Mouse (Mus musculus): ENCODE measurements around the gene Polr1c. TPM values are rescaled to one million over a fixed set of nuclear protein-coding genes. Genes with fewer than 3 reads are reported as not detected.

The Polr1c gene
- polyA plus RNA-seq, 1 experiment = 29.9 TPM

DNA sequence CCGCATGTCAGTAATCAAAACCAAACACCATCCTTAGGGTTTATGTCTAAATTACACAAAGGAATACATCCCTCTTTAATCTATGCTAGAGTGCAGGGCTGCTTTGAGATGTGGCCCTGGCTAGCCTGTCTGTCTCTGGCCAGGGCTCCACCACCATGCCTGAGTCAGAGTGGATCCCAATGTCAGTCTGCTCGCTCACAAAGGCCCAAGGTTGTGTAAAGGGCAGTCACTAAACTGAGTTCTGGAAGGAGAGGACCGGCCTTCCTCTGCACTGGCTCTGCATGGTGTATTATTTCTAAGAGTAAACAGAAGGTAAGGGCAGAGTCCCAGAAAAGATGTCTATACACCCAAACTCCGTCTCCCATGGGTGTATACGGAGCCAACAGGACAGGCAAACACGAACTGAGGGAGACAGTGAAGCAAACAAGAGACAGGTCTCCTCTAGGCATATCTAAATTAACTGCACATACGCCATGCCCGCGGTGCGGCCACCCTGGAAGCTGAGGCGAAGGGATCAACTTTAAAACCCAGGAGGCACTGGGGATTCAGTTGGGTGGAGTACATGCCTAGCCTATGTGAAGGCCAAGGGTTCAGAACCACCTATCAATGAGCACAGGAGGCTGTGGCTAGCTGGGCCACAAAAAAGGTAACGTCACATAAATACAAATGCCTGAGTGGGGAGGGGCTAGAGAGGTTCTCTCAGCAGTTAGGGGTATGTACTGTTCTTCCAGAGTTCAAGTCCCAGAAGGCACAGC is 30.3 kb upstream of the Polr1c start:
- no peak overlapping the region for H3K27ac ChIP-seq (ENCODE audit: insufficient read depth, low read depth, low read length)
- peaks cover 8% of the 10 kb centered on the region for H3K4me1 ChIP-seq (ENCODE audit: control insufficient read depth, insufficient read depth, low read length)
- TF ChIP-seq CTCF (IDR thresholded peaks at IDR 0.05; ENCODE audit: low read depth, low read length) (no peak), POLR2A (IDR thresholded peaks at IDR 0.05; ENCODE audit: borderline replicate concordance, low read depth, low read length) (no peak)
- no peak overlapping the region for H3K4me3 ChIP-seq (ENCODE audit: insufficient read depth, low read length)

DNA sequence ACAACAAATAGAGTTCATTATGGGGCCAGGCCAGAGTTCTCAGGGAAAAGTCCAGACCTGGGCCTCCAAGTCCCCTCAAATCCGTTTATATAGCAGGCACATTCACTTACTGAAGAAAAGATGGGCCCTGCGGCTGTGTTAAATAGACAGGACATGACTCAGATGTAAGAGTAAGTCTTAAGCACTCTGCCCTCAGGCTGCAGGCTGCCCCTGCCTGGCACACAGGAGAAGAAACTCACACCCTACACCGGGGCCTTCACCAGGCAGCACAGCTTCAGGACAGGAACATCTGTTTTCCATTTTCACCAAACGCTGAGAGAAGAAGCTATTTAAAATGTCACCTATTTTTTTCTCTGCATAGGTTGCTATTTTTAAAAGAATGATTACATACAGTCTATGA is 29.7 kb upstream of the Polr1c start:
- Histone ChIP-seq H3K27ac (ENCODE audit: insufficient read depth, low read depth, low read length) (no peak overlapping the region), H3K4me1 (ENCODE audit: control insufficient read depth, insufficient read depth, low read length) (peaks cover 6% of the 10 kb centered on the region), H3K4me3 (ENCODE audit: insufficient read depth, low read length) (no peak overlapping the region)
- TF ChIP-seq POLR2A (IDR thresholded peaks at IDR 0.05; ENCODE audit: borderline replicate concordance, low read depth, low read length) = no peak
- no peak for TF ChIP-seq CTCF (IDR thresholded peaks at IDR 0.05; ENCODE audit: low read depth, low read length)

DNA sequence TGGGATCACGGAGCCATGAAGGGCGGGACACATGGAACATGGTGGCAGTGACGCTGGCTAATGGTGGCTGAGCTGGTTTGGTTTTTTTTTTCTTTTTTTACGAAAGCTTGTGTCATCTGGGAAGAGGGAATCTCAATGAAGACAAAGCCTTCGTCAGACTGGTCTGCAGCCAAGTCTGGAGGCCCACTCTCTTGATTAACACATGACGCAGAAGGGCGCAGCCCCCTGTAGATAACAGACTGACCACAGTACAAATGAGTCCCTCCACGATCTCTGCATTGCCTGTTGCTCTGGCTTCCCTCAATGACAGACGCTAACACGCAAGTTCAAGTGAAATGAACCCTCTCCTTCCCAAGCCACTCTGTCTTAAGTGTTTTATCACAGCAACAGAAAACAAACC is 27.7 kb upstream of the Polr1c start:
- no peak overlapping the region for H3K27ac ChIP-seq (ENCODE audit: insufficient read depth, low read depth, low read length)
- H3K4me1 ChIP-seq (ENCODE audit: control insufficient read depth, insufficient read depth, low read length) = no peaks in the 10 kb centered on the region
- no peak for TF ChIP-seq POLR2A (IDR thresholded peaks at IDR 0.05; ENCODE audit: borderline replicate concordance, low read depth, low read length)
- TF ChIP-seq CTCF (IDR thresholded peaks at IDR 0.05; ENCODE audit: low read depth, low read length) = no peak
- no peak overlapping the region for H3K4me3 ChIP-seq (ENCODE audit: insufficient read depth, low read length)

DNA sequence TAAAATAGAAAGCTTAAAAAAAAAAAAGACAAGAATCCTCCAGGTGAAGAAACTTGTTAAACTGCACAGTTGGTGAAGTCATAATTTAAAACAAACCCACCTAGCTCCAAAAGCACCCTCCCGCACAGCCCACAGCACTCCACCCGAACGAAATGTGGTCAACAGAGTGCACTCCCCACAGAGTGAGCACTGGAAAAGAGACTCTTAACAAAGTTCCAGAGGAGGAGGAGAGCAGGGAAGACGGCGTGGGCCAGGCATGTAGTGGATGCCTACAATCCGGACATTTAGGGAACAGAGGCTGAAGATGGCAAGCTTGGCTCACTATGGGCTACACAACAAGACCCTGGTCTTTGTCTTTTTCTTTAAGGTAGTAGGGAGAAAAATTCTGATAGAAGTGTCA is 27.2 kb upstream of the Polr1c start:
- H3K4me3 ChIP-seq (ENCODE audit: insufficient read depth, low read length) = no peak overlapping the region
- no peak for TF ChIP-seq POLR2A (IDR thresholded peaks at IDR 0.05; ENCODE audit: borderline replicate concordance, low read depth, low read length)
- no peak for TF ChIP-seq CTCF (IDR thresholded peaks at IDR 0.05; ENCODE audit: low read depth, low read length)
- no peak overlapping the region for H3K27ac ChIP-seq (ENCODE audit: insufficient read depth, low read depth, low read length)
- no peaks in the 10 kb centered on the region for H3K4me1 ChIP-seq (ENCODE audit: control insufficient read depth, insufficient read depth, low read length)

DNA sequence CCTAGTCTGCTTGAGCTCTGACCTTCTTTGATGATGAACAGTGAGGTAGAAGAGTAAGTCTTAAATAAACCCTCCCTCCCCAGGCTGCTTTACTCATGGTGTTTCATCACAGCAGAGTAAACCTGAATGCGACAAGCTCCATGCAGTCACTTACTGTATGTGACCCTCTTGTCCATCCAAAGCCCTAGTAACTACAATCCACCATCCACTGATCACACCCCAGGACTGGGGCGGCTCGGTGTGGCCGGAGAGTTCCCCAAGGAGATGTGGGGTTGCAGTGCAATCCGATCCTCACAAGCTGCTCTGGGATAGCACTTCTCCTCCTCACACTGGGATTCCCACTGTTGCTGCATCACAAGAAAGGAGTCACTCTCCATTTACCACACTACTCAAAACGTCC is 26.6 kb upstream of the Polr1c start:
- TF ChIP-seq POLR2A (IDR thresholded peaks at IDR 0.05; ENCODE audit: borderline replicate concordance, low read depth, low read length) (no peak), CTCF (IDR thresholded peaks at IDR 0.05; ENCODE audit: low read depth, low read length) (no peak)
- Histone ChIP-seq H3K27ac (ENCODE audit: insufficient read depth, low read depth, low read length) (no peak overlapping the region), H3K4me3 (ENCODE audit: insufficient read depth, low read length) (no peak overlapping the region), H3K4me1 (ENCODE audit: control insufficient read depth, insufficient read depth, low read length) (no peaks in the 10 kb centered on the region)

DNA sequence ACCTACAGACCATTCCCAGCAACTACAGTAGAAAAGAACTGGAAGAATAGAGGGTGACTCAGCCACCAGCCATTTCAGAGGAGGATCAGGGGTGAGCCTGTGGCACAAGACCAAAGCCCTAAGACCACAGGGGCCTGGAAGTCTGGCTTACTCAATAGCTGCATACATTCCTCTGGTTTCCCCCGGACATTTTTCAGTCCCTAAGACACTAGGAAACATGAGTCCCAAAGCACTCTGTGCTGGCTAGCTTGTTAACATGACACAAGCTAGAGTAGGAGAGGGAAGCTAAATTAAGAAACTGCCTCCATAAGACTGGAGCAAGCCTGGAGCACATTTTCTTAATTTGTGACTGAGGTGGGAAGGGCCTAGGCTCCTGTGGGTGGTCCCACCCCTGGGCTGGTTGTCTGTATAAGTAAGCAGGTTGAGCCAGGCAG is 26.0 kb upstream of the Polr1c start:
- TF ChIP-seq POLR2A (IDR thresholded peaks at IDR 0.05; ENCODE audit: borderline replicate concordance, low read depth, low read length) (no peak), CTCF (IDR thresholded peaks at IDR 0.05; ENCODE audit: low read depth, low read length) (no peak)
- Histone ChIP-seq H3K27ac (ENCODE audit: insufficient read depth, low read depth, low read length) (no peak overlapping the region), H3K4me3 (ENCODE audit: insufficient read depth, low read length) (no peak overlapping the region), H3K4me1 (ENCODE audit: control insufficient read depth, insufficient read depth, low read length) (no peaks in the 10 kb centered on the region)

DNA sequence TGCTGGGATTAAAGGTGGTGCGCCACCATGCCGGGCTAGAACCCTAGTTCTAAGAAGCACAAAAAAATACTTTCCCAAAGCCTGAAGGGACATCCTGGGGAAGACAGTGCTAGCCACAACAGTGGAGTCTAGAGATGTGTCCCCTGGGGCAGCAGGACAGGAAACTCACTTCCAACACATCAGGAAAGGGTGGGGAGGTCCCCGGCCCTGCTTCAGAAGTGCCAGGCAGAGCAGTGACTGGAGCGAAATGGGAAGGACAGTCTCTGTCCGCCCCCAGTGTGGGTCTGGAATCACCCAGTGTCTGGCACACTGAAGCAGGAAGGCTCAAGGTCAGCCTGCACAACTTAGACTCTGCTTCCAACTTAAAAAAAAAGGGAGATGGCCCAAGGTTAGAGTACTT is 24.8 kb upstream of the Polr1c start:
- Histone ChIP-seq H3K27ac (ENCODE audit: insufficient read depth, low read depth, low read length) (no peak overlapping the region), H3K4me3 (ENCODE audit: insufficient read depth, low read length) (no peak overlapping the region), H3K4me1 (ENCODE audit: control insufficient read depth, insufficient read depth, low read length) (no peaks in the 10 kb centered on the region)
- TF ChIP-seq CTCF (IDR thresholded peaks at IDR 0.05; ENCODE audit: low read depth, low read length) (no peak), POLR2A (IDR thresholded peaks at IDR 0.05; ENCODE audit: borderline replicate concordance, low read depth, low read length) (no peak)

DNA sequence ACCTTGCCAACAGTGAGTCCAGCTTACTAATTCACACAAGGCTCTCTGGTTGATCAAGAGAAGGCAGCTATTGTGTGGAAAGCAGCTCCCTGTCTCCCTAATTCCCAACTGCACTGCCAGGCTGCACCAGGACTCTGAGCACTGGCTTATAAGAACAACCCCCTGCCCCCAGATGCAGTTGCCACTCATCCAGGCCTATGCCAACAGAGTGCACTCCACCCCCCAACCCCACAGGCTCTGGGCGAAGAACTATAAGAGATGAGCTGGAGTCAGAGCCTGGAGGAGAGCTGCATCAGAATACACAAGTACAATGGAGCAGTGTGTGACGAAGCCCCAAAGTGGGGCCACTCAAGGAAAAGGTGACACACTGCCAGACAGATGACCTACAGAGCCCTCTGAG is 24.2 kb upstream of the Polr1c start:
- Histone ChIP-seq H3K4me3 (ENCODE audit: insufficient read depth, low read length) (no peak overlapping the region), H3K27ac (ENCODE audit: insufficient read depth, low read depth, low read length) (no peak overlapping the region), H3K4me1 (ENCODE audit: control insufficient read depth, insufficient read depth, low read length) (no peaks in the 10 kb centered on the region)
- TF ChIP-seq CTCF (IDR thresholded peaks at IDR 0.05; ENCODE audit: low read depth, low read length) (no peak), POLR2A (IDR thresholded peaks at IDR 0.05; ENCODE audit: borderline replicate concordance, low read depth, low read length) (no peak)

DNA sequence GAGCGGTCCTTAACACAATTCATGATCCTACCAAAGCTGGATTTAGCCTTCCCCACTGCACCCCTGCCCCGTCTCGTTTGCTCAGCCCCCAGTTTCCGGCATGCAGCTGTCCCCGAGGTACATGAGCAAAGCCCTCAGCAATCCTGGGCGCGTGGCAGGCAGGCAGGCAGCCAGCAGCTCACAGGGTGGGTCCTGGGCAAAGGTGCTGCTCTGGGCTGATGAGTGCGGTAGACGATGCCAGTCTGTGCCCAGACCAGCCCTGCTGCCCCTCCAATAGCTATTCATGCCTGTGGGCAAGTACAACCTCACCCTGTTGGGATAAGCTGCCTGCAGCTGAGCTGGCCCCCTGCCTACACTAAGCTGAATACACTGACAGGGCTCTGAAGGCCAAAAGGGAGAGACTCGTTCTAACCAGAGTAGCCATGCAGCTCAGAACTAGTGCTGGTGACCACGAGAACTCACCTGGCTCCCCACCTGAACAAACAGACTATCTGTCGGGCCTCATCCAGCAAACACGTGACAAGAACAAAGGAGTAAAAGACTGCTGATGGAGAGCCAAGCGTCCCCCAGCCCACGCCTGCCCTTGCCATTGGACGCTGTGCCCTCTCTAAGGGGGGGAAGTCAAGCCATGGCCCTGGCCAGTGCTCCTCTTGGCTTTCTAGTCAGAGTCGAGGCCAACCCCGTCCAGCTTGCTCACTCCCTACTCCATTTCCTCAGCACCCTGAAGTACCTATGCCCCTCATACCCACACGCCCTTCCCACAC is 22.1 kb upstream of the Polr1c start:
- H3K27ac ChIP-seq (ENCODE audit: insufficient read depth, low read depth, low read length) = no peak overlapping the region
- no peak for TF ChIP-seq CTCF (IDR thresholded peaks at IDR 0.05; ENCODE audit: low read depth, low read length)
- H3K4me3 ChIP-seq (ENCODE audit: insufficient read depth, low read length) = no peak overlapping the region
- H3K4me1 ChIP-seq (ENCODE audit: control insufficient read depth, insufficient read depth, low read length) = no peaks in the 10 kb centered on the region

DNA sequence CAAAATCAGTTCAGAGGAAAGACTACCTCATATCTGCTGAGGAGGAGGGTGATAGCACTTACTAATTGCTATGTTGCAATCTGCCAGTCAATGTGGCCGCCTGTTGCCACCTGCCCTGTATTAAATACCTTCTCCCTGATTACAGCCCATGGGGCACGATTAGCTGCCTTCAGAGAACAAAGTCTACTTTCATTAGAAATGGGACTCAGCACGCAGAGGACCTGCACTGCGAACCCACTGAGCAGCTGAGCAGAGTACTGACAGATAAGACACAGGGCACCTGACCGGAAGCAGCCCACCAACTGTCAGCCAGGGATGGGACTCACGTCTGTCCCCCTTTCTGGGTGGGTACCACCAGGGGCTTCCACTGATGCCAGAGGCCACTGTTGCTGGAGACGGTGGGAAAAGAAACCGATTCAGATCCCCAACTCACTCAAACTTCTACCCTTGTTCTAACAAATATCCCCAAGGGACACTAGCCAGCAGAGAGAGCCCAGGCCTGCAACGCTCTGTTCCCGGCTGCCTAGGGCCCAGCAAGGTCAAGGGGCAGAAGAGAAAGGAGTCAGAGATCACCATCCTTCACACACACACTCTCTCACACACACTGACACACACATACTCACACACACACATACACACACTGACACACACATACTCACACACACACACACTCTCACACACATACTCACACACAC is 20.3 kb upstream of the Polr1c start:
- Histone ChIP-seq H3K27ac (ENCODE audit: insufficient read depth, low read depth, low read length) (no peak overlapping the region), H3K4me1 (ENCODE audit: control insufficient read depth, insufficient read depth, low read length) (no peaks in the 10 kb centered on the region), H3K4me3 (ENCODE audit: insufficient read depth, low read length) (no peak overlapping the region)
- no peak for TF ChIP-seq POLR2A (IDR thresholded peaks at IDR 0.05; ENCODE audit: borderline replicate concordance, low read depth, low read length)
- TF ChIP-seq CTCF (IDR thresholded peaks at IDR 0.05; ENCODE audit: low read depth, low read length) = no peak

Data from bone marrow macrophage, adult 2 months (primary cell).